Mouse (Mus musculus): Measurements from ENCODE around the gene Cyp2c23.

The Cyp2c23 gene

GRCm38 (mm10) chr19:44024921-44025585 lies 4.0 kb downstream of the Cyp2c23 start:
- no peak for DNase-seq (ENCODE audit: low spot score)

GRCm38 (mm10) chr19:44023066-44023465 lies 5.9 kb downstream of the Cyp2c23 start:
- DNase-seq (ENCODE audit: low spot score) = no peak

GRCm38 (mm10) chr19:44021502-44021901 lies 7.5 kb downstream of the Cyp2c23 start:
- DNase-seq (ENCODE audit: low spot score) = peak; percentile 7

- no peak for DNase-seq (ENCODE audit: low spot score)
These were observed 9.3 kb downstream of the Cyp2c23 start for GRCm38 (mm10) chr19:44019739-44020138.

GRCm38 (mm10) chr19:44013862-44014261 lies 15.1 kb downstream of the Cyp2c23 start:
- DNase-seq (ENCODE audit: low spot score) = no peak

GRCm38 (mm10) chr19:44008784-44009183 lies 20.2 kb downstream of the Cyp2c23 start:
- no peak for DNase-seq (ENCODE audit: low spot score)

GRCm38 (mm10) chr19:44007186-44007585 lies 21.8 kb downstream of the Cyp2c23 start:
- DNase-seq (ENCODE audit: low spot score) = no peak

- no peak for DNase-seq (ENCODE audit: low spot score)
These were observed 24.0 kb downstream of the Cyp2c23 start for GRCm38 (mm10) chr19:44005025-44005424.

- DNase-seq (ENCODE audit: low spot score) = no peak
These were observed 24.7 kb downstream of the Cyp2c23 start for GRCm38 (mm10) chr19:44004261-44004660.

GRCm38 (mm10) chr19:44000720-44001119 lies 28.3 kb downstream of the Cyp2c23 start:
- DNase-seq (ENCODE audit: low spot score) = no peak

GRCm38 (mm10) chr19:44000061-44000460 lies 28.9 kb downstream of the Cyp2c23 start:
- DNase-seq (ENCODE audit: low spot score) = no peak

- DNase-seq (ENCODE audit: low spot score) = no peak
These were observed 30.0 kb downstream of the Cyp2c23 start for GRCm38 (mm10) chr19:43998802-43999527.

- DNase-seq (ENCODE audit: low spot score) = no peak
These were observed 30.9 kb downstream of the Cyp2c23 start for GRCm38 (mm10) chr19:43998101-43998500.

GRCm38 (mm10) chr19:43995427-43995826 lies 33.6 kb downstream of the Cyp2c23 start:
- no peak for DNase-seq (ENCODE audit: low spot score)

GRCm38 (mm10) chr19:43992464-43992863 lies 36.5 kb downstream of the Cyp2c23 start:
- DNase-seq (ENCODE audit: low spot score) = no peak

- no peak for DNase-seq (ENCODE audit: low spot score)
These were observed 38.6 kb downstream of the Cyp2c23 start for GRCm38 (mm10) chr19:43990362-43990761.

GRCm38 (mm10) chr19:43986069-43986794 lies 42.8 kb downstream of the Cyp2c23 start, which contains the start of gene Cpn1:
Gene Cpn1, minus strand, starts transcription at chr19:43986556.
- no peak for DNase-seq (ENCODE audit: low spot score)

- DNase-seq (ENCODE audit: low spot score) = no peak
These were observed 47.0 kb downstream of the Cyp2c23 start for GRCm38 (mm10) chr19:43981992-43982391.

- no peak for DNase-seq (ENCODE audit: low spot score)
These were observed 48.3 kb downstream of the Cyp2c23 start for GRCm38 (mm10) chr19:43980711-43981110.

- DNase-seq (ENCODE audit: low spot score) = no peak
These were observed 51.2 kb downstream of the Cyp2c23 start for GRCm38 (mm10) chr19:43977799-43978198.

GRCm38 (mm10) chr19:43976661-43977060 lies 52.3 kb downstream of the Cyp2c23 start:
- DNase-seq (ENCODE audit: low spot score) = no peak

- DNase-seq (ENCODE audit: low spot score) = no peak
These were observed 54.8 kb downstream of the Cyp2c23 start for GRCm38 (mm10) chr19:43974221-43974620.

GRCm38 (mm10) chr19:43973711-43974110 lies 55.3 kb downstream of the Cyp2c23 start:
- DNase-seq (ENCODE audit: low spot score) = no peak
